Mouse (Mus musculus) adrenal gland, adult (tissue): ENCODE results near the gene Arl6ip1.
"Not testable (repeated sequence)": the region's sequence is repeated elsewhere in the genome, so short reads cannot be mapped to it uniquely, and the experiment has no call there.

ENCODE experiments used
- DNase-seq, 2 experiments: peaks; one replicate each; pipeline ENCODE4 v3.0.0; 2022 to 2023; ENCODE audit warnings: low spot score in 1 of 2; ENCODE audit not compliant: inconsistent age in 2 of 2

The Arl6ip1 gene

DNA sequence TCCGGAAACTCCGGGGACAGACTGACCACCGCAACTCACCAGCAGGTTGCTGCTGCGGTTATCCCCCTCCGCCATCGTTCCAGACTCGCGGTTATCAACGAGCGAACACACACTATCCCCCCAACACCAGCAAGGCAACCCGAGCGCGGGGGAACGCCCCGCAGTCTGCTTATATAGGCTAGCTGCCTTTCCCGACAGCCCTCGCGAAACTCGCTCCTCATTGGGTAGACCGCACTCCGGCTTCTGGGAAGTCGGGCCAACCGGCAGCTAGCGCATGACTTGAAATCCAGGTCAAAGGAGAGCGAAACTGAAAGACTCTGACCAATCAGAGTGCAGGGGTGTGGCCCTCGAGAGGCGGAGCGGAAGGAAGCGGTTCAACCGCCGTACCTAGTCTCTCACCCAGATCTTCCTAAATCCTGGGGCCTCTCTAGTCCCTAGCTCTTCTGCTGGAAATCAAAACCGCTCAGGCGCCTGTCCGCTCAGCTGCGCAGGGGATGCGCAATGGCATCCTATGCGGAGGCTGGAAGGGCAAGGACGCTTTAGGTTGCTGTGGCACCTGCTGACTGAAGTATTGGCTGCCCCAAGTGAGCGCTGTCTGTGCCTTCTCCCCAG, at the start of gene Arl6ip1:
Gene Arl6ip1 (minus strand): TSS at position 233 of the 612 bp plus-strand sequence.
- DNase-seq = peak; percentile 98 to 99

DNA sequence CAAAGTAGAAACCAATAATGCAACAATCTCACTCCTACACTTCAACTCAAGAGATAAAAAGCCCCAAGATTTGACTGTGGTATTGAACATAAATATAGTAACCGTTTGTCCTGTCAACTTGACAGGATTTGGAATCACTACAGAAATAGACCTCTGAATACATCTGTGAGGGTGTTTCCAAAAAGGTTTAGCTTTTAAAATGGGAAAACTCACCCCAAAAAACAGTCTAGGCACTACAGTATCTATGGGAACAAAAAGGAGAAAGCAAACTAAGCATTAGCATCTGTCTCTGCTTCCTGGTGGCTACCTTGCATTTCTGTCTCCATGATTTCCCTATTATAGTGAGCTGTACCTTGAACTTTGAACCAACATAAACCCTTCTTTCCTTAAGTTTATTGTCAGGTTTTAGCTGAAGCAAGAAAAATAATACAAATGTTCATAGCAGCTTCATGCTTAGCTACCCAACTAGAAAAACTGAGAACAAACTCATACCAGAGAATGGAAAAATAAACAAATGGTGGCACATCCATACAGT, 46.4 kb upstream of the Arl6ip1 start:
- no peak for DNase-seq

DNA sequence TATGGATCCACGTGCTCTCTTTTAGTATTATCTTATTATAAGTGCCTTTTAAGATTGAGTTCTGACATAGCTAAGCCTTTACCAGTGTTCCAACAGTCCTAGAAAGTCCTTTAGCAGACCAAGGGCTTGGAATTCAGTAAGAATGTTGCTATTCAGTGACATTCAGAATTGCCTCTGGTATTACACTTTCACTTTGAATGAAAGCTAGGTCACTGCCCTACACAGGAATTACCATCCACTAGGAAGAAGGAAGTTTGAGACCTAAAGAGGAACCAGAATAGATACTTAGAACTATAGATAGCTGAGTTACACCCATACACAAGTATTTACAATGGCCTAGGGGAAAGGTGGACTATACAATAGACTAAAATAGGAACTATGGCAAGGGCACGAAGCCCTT, 40.7 kb upstream of the Arl6ip1 start:
- not testable (repeated sequence) for DNase-seq

DNA sequence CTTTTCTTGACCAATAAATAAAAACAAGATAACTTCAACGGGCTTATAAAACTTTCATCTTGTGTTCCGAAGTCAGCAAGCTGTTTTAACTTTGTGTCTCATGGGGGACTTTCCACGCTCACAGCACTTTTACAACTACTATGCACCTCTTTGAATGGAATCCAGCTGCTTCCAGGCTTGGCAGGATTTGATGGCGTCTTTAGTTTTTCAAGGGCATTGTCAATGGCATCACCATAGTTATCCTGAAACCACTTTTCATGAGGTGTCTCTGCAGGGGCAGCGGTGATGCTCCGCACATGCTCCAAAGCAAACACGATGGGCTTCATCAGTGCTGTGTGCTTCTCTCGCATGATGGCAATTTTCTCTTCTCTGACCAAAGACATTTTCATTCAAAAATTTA, 33.5 kb upstream of the Arl6ip1 start:
- no peak for DNase-seq

DNA sequence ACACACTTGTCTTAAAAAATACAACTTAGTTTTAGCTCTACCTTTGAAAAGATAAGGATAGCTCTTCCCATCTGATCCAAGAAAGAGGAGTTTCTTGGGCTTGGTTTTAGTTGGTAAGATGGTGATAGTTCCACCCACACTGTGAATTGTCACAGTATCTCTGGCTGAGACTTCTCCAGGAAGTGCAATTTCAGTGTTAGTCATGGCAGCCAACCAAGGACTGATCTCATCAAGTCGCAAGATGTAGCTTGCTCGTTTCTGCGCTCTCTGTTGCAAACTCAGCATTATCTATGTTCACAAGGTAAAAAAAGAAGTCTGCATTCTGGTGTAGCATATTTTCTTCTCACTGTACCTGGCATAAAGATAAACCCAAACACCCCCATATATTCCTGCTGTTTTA, 30.7 kb upstream of the Arl6ip1 start:
- no peak for DNase-seq

DNA sequence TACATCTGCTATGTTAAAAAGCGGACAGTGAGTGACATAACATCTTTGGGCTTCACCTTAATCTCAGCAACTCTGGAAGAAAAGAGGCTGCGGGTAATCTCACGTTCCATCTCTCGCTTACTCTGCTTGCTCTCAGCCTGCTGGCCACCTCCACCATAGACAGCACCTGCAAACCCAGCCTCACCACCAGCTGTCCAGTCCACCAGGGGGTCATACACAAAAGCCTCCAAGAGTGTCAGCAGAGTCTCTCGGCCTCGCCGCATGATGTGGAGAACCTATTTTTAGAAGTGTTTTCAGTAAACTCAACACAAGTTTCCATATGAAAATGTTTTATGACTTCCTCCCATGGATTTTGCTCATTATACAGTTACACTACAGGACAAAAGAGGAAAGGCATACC, 27.0 kb upstream of the Arl6ip1 start:
- no peak for DNase-seq

DNA sequence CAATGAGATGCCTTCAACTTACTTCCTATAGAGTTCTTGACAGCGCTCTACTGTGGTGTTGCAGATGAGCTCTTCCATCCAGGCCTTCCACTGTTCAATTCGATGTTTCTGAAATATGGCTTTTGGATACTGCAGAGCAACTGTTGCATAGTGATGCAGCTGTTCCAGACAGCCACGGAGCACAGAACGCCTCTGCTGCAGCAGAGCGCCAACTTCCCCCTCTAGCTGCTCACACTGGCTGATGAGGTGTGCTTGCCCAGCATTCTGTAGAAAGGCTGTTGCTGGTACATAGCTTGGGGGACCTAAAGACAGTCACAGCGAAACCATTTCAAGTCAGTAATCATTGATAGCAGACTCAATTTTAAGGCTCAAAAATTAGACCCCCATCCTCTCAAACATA, 24.7 kb upstream of the Arl6ip1 start:
- DNase-seq = no peak

DNA sequence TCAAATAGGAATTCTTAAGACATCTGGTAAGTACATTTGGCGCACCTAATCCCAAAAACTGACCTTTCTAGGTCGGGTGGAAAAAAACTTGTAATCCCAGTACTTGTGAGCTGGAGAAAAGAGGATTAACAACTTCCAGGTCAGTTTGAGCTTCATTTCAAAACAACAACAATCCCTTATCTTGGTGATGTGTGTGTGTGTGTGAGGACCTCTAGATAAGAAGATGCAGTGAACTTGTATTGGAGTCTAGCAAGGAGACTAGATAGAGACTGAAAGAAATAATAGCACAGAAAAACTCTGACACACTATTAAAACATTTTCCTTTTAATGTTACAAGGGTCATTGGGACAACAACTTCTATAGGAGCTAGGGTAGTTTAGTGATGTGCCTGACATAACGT, 14.1 kb upstream of the Arl6ip1 start:
- no peak for DNase-seq

DNA sequence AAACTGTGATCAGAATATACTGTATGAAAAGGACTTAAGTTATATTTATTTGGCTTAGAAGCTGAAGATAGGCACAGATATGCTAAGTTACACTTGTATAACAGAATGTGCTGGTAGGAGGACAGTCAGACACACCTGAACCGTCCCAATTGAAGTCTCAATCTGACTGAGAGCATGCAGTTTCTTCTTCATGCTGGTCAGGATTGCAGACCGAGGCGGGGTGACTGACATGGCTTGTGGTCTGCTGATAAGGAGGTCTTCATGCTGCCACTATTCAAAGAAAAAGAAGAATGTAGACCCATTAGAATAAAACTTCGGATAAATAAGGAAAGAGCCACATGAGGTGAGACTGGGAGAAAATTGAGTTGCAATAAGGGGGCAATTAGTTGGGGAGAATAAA, 13.7 kb upstream of the Arl6ip1 start:
- no peak for DNase-seq

DNA sequence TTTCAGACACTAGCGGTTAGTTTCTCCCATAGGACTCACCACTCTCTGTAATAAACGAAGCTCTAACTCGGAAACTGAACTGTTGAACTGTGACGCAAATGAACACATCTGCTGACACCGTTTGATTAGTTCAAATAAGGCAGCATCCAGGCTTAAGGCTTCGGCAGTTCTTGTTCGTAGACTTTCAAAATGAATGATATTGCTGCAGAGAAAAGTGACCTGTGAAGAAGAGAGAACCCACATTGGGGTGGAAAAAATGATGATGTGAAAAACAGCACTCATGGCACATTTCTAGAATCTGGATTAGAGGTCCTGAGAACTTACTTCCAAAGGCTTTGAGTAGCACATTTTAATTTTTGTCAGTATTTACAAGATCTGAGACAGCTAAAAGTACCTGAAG, 11.8 kb upstream of the Arl6ip1 start:
- DNase-seq = no peak

DNA sequence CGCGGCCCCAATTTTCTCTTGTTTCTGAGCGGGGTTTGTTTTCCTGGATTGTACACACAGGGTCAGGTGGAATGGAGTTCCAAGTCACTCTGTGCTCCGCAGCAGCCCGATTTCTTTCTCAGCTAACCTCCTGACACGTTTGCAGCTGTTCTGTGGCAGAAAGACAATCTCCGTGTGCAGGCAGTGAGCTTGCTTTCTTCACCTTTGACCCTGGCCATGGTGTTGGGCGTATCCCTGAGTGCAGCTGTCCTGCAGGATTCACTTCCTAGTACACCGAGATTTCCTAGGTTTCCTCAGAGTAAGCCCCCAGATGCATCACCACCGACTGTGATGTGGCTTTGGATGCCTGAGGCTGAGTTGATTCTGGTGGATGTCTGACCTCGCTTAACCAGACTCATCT, 5.7 kb upstream of the Arl6ip1 start:
- no peak for DNase-seq

DNA sequence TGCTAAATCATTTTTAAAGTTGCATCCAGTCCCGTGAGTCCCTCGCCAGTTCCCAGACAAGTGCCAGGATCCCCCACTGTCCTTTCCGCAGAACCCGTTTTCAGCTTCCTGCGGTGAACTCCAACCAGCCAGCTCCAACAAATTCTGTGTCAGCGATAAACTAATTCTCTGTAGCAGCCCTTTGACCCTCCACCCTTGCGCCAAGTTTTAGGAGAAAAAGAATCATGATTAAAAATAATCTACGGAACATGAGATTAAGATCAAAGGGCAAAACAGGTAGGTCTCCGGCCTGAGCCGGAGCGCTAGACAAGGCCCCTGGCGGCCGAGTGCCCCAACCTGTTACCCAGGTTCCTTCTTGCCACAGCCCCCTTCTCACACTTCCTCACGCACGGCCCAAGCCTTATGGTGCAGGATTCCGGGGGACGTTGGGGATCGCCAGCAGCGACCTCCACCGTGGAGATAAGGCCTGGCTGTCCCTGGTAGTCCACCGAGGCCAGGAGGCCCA, 485 bp downstream of the Arl6ip1 start:
- peak in 1 of 2 experiments; percentile 49 for DNase-seq

DNA sequence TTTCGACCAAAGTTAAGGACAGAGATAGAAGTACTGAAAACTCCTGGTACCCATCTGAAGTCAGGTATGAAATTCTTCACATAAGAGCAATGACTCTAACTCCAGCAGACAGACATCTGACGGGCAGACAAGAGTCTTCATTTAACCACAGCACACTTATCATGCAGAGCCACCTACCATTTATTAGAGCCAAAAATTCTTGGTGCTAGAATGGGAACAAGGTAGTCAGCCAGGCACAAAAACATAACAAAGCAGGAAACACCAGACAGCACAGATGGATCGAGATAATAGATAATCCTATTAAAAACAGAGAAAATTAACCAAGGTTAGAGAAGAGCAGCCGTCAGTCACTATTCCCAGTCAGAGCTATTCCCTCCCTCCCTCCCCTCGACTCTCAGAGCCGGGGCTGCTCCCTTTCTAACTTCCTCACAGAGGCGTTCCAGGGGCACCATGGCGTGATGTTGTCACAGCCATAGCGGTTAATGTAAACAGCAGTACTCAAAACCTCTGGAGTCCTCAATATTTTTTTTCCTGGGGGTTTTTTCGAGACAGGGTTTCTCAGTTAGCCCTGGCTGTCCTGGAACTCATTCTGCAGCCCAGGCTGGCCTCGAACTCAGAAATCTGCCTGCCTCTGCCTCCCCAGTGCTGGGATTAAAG, 3.1 kb downstream of the Arl6ip1 start:
- no peak for DNase-seq

DNA sequence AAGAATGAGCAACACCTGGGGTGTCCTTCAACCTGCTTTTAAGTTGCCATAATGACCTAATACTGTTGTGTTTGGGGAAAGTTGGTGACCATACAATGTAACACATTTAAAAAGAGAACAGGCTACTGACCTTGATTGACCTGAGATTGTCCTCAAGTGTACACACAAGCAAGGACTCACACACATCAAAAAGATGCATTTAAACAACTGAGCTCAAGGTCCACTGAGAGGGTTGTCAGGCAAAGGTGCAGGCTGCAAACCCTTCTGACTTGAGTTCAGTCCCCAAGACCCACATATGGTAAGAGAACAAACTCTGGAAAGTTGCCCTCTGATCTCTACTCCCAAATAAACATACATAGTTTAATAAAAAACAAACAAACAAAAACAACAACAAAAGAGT, 3.7 kb downstream of the Arl6ip1 start:
- no peak for DNase-seq

DNA sequence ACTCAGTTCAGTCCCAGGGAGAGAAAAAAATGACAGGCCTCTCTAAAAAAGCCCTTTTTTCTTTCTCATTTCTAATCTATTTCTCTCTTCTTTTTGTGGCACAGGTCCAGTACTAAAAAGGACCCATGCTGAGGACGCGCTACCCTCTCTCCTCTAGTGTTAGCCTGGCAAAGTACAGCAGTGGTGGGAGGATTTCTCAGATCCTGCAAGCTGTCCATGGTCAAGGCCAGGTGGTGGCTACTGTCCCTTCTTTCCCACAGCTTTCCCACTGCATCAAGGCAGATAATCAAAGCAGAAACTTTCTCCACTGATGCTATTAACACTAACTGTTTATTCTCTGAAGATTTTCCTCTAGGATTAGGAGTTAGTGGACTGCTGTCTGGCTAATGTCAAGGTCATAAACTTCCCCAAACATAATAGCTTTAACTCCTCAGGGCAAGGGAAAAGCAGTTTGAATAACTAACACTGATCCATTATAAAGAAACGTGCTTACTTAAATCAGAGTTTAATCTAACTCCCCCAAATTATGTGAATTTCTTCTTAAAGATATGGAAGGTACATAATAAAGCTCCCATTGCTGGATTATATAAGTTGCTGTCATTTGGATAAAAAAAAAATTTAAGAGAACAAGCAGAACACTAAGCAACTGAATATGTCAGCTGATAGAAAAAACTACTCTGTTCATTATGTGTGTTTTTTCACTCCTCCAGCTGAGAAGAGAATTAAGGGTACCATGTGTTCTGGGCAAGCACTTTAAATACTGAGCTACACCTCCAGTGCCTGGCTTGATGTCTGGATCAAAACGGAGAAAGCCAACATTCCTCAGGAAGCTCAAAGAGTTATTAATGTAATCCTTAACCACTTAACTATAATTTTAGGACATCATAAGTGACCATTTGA, 5.7 kb downstream of the Arl6ip1 start:
- DNase-seq = peak; percentile 56 to 81

DNA sequence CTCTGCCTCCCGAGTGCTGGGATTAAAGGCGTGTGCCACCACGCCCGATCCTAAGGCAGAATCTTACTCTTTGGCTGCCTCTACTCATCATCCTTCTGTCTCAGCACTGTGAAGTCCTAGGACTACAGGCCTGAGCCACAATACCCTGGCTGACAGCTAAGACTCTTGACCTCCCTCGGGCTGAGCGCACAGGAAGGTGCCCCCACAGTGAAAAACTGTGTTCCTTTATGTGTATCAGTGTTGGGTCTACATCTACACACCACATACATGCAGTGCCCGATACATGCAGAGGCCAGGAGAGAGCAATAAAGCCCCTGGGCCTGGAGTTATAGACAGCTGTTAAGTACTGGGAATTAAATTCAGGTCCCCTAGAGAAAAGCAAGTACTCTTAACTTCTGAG, 7.2 kb downstream of the Arl6ip1 start:
- DNase-seq = peak in 1 of 2 experiments; percentile 31

DNA sequence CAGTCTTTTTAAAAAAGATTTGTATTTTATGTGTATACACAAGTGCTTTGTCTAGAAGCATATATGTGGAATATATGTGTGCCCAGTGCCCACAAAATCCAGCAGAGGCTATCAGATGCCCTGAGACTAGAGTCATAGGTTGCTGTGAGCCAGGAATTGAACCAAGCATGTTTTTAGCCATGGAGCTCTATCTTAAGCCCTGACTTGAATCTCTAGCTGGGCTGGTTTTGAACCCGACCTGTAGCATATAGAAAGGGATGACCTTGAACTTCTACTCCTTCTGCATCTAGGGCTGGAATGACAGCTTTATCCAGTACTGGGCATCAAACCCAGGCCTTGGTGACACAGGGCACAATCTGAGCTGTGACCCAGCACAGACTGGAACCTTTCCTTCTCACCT, 8.8 kb downstream of the Arl6ip1 start:
- DNase-seq = peak in 1 of 2 experiments; percentile 27

DNA sequence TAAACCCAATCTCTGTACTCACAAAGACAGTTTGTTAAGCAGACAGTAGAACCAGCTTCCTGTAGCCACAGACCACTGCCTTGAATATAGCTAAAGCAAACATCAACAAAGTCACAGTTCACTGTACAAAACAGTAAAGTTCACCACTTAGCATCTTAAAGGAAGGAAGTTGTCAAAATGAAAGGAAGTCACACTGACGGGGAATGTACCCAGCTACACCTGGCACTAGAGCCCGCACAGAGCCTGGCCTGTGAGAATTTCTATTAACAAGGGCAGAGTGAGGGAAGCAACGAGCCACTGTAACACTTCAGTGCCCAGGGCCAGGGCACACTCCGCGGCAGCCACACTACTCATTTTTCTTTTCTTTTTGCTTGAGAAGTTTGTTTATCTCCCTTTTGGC, 9.5 kb downstream of the Arl6ip1 start:
- peak in 1 of 2 experiments; percentile 57 for DNase-seq

DNA sequence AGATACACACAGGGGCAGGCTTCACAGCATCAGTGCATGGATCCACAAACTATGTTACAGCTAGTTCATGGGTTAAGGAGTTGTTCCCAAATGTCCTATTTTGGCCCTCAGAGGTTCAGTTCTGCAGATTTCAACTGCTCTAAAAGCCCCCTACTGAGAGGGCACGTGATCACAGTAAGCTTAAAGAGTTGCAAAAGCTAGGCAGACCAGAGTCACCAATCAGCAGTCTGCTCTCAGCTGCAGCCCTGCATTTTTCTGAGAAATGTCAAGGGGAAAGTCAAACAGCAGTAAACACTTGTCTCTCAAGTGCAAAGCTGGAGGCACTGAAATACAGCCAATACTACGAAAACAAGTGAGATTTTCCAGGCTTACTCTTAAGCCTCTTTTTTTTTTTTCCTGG, 10.3 kb downstream of the Arl6ip1 start:
- peak; percentile 53 to 86 for DNase-seq

DNA sequence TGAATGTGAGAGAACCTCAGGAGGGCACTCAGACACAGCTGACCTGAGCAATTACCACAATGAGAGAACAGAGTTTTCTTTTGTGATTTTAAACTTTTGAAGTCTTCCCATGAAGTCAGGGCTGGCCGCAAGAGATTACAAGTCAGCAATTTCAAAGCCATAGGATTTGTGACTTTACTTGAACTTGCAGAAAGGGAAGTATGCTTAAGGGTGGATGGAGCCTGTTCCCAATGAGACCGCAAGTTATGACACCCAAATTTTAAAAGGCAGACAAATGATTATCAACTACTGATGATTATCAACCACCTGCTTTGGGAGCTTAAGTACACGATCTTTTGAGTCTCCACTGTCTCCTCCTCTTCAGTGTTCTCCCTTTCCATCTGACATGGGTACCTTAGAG, 11.0 kb downstream of the Arl6ip1 start:
- DNase-seq = no peak

DNA sequence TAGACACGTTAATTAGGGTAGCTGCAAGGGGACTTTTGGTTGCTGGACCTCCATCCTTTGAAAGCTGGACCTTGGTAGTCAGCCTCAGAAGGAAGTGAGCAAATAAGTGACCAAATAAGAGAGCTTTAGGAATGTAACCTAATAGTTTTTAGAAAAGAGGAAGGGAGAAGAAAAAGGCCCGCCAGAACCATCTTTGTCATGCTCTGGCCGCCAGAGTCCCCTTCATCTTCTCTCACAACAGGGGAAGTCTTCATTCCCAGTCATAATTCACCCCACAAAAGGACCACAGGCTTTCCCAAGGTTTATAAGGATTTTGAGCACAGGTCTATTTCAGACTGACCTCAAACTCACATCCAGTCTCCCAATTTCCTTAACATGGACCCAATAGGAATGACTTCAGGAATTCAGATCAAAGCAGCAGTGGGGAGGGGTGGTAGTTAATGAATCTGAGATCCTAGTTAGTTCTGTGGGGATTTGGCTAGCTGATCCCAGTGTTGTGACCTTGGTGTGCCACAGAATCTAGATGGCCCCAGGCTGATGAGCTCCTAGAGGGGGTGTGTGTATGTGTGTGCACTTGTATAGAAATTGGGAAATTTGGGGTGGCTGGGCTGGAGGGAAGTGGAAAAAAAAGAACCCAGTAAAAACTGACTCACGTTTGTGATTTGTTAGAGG, 11.8 kb downstream of the Arl6ip1 start:
- peak in 1 of 2 experiments; percentile 59 for DNase-seq
